Mouse (Mus musculus): ENCODE measurements around the gene Coro1b. TPM values are rescaled to one million over a fixed set of nuclear protein-coding genes. Genes with fewer than 3 reads are reported as not detected.
A peak's percentile ranks its signal among the peaks of the same experiment; 100 is the strongest.
"Not testable (repeated sequence)": the region's sequence is repeated elsewhere in the genome, so short reads cannot be mapped to it uniquely, and the experiment has no call there.

The Coro1b gene
- polyA plus RNA-seq, 1 experiment from 2014 or later, result 124 TPM

DNA sequence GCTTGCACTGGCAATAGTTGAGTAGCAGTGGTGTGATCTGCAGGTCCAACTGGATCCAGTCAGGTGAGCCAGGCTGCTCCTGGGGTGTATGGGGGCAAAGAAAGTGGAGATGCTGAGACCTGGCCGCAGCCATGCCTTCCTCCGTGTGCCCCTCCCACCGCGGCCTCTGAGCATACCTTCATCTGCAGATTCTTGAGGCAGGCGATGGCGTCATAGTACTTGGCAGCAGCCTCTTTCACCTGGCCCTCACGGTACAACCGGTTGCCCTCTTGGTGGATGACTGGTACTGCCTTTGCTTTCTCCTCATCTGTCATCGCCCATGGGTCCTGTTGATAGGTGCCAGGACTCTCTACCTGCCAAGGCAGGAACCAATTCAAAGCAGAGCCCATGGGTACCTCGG lies 33.3 kb upstream of the Coro1b start:
- no peak for ATAC-seq (ENCODE audit: insufficient number of reproducible peaks, low FRiP score, low TSS enrichment, low read depth)
- H3K27ac ChIP-seq (replicated peaks; ENCODE audit: low read depth, low read length), result no peak overlapping the region
- peaks cover 12% of the 10 kb centered on the region for H3K4me1 ChIP-seq (ENCODE audit: control insufficient read depth, insufficient read depth, low read length)
- no peaks in the 10 kb centered on the region for H3K9me3 ChIP-seq (ENCODE audit: control insufficient read depth, low read length)
- DNase-seq (ENCODE audit: low spot score), result no peak
- H3K4me3 ChIP-seq (ENCODE audit: low read depth, low read length), result no peak overlapping the region
- H3K9ac ChIP-seq (ENCODE audit: low read length), result no peak overlapping the region
- 92% methylated on average over 10 of the region's 10 CpGs for WGBS
- no peak overlapping the region for H3K4me2 ChIP-seq (ENCODE audit: low read depth, severe bottlenecking)
- H3K27me3 ChIP-seq (ENCODE audit: control insufficient read depth, insufficient read depth, low read length), result no peaks in the 10 kb centered on the region
- peaks cover 17% of the 10 kb centered on the region; the same call in 1 of the 2 replicates for H3K36me3 ChIP-seq (ENCODE audit: control insufficient read depth, insufficient read depth, low read length)

DNA sequence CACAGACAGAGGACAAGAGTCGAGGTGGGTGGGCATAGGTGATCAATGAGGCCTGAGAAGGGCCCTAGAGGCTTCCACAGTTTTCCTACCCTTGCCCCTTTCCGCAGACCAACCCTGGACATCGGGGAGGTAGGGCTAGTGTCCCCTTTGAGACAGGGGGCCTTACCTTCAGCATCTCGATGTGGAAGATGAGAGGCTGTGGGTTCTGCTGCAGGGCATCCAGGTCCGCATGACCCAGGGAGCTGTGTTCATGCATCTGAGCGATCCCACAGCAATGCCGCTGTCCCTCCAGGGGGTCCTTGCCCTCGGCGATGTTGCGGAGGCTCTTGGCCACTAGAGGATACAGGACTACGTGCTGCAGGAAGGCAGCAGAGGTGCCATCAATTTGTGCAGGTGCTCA lies 32.6 kb upstream of the Coro1b start:
- Histone ChIP-seq H3K27me3 (ENCODE audit: control insufficient read depth, insufficient read depth, low read length) (no peaks in the 10 kb centered on the region), H3K4me1 (ENCODE audit: control insufficient read depth, insufficient read depth, low read length) (peaks cover 15% of the 10 kb centered on the region), H3K4me2 (ENCODE audit: low read depth, severe bottlenecking) (no peak overlapping the region), H3K9ac (ENCODE audit: low read length) (no peak overlapping the region), H3K9me3 (ENCODE audit: control insufficient read depth, low read length) (no peaks in the 10 kb centered on the region), H3K36me3 (ENCODE audit: control insufficient read depth, insufficient read depth, low read length) (peaks cover 17% of the 10 kb centered on the region; the same call in 1 of the 2 replicates), H3K27ac (replicated peaks; ENCODE audit: low read depth, low read length) (no peak overlapping the region), H3K4me3 (ENCODE audit: low read depth, low read length) (no peak overlapping the region)
- WGBS, result 89% methylated on average over 11 of the region's 11 CpGs
- ATAC-seq (ENCODE audit: insufficient number of reproducible peaks, low FRiP score, low TSS enrichment, low read depth), result no peak
- no peak for DNase-seq (ENCODE audit: low spot score)

DNA sequence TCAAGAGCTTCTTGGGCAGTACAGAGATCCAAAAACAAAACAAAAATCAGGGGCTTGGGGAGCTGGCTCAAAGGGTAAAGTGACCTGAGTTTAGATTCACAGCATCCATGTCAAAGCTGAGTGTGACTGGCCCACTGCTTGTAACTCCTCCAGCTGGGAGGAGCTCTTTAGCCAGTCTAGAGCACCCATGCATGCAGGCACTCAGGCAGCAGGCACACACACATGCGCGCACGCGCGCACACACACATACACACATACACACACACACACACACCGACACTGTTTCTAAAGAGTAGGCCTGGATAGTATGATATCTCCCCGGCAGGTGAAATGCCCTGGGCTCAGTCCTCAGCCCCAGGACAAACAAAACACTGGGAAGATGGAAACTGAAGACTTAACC lies 31.4 kb upstream of the Coro1b start:
- no peaks in the 10 kb centered on the region for H3K27me3 ChIP-seq (ENCODE audit: control insufficient read depth, insufficient read depth, low read length)
- H3K9me3 ChIP-seq (ENCODE audit: control insufficient read depth, low read length), result no peaks in the 10 kb centered on the region
- H3K4me1 ChIP-seq (ENCODE audit: control insufficient read depth, insufficient read depth, low read length), result peaks cover 17% of the 10 kb centered on the region
- H3K9ac ChIP-seq (ENCODE audit: low read length), result no peak overlapping the region
- no peak overlapping the region for H3K4me3 ChIP-seq (ENCODE audit: low read depth, low read length)
- no peak overlapping the region for H3K27ac ChIP-seq (replicated peaks; ENCODE audit: low read depth, low read length)
- no peak overlapping the region for H3K4me2 ChIP-seq (ENCODE audit: low read depth, severe bottlenecking)
- 98% methylated on average over 7 of the region's 7 CpGs for WGBS
- peaks cover 17% of the 10 kb centered on the region; the same call in 1 of the 2 replicates for H3K36me3 ChIP-seq (ENCODE audit: control insufficient read depth, insufficient read depth, low read length)
- ATAC-seq (ENCODE audit: insufficient number of reproducible peaks, low FRiP score, low TSS enrichment, low read depth) (no peak), DNase-seq (ENCODE audit: low spot score) (no peak)

DNA sequence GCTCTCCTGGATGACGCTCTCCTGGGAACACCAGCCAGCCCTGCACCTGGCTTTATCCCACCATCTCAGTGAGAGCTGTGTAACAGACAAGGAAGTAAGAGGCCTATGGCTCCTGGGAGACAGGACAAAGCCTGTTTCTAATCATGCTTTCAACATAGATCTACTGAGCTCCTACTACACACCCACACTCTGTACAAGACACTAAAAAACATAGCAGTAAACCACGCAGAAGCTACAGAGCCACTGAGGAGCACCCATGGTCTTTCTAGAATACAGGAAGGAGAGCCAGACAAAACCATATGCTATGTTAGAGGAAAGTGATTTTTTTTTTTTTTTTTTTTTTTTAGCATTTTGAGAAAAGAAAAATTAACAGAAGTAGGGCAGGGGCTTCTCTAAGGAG lies 30.1 kb upstream of the Coro1b start:
- Histone ChIP-seq H3K9ac (ENCODE audit: low read length) (no peak overlapping the region), H3K27ac (replicated peaks; ENCODE audit: low read depth, low read length) (no peak overlapping the region), H3K4me3 (ENCODE audit: low read depth, low read length) (no peak overlapping the region), H3K27me3 (ENCODE audit: control insufficient read depth, insufficient read depth, low read length) (no peaks in the 10 kb centered on the region), H3K4me2 (ENCODE audit: low read depth, severe bottlenecking) (no peak overlapping the region), H3K9me3 (ENCODE audit: control insufficient read depth, low read length) (no peaks in the 10 kb centered on the region), H3K4me1 (ENCODE audit: control insufficient read depth, insufficient read depth, low read length) (peaks cover 15% of the 10 kb centered on the region), H3K36me3 (ENCODE audit: control insufficient read depth, insufficient read depth, low read length) (peaks cover 11% of the 10 kb centered on the region; the same call in 1 of the 2 replicates)
- ATAC-seq (ENCODE audit: insufficient number of reproducible peaks, low FRiP score, low TSS enrichment, low read depth) (no peak), DNase-seq (ENCODE audit: low spot score) (no peak)
- 93% methylated on average over 2 of the region's 2 CpGs for WGBS

GRCm38 (mm10) chr19:4119716-4120487 lies 28.5 kb upstream of the Coro1b start:
- Histone ChIP-seq H3K4me2 (ENCODE audit: low read depth, severe bottlenecking) (no peak overlapping the region), H3K9ac (ENCODE audit: low read length) (no peak overlapping the region), H3K27me3 (ENCODE audit: control insufficient read depth, insufficient read depth, low read length) (no peaks in the 10 kb centered on the region), H3K4me1 (ENCODE audit: control insufficient read depth, insufficient read depth, low read length) (0 out of 2 replicates have a peak, but pooled peaks cover 8% of the 10 kb centered on the region), H3K27ac (replicated peaks; ENCODE audit: low read depth, low read length) (no peak overlapping the region), H3K9me3 (ENCODE audit: control insufficient read depth, low read length) (no peaks in the 10 kb centered on the region), H3K4me3 (ENCODE audit: low read depth, low read length) (no peak overlapping the region), H3K36me3 (ENCODE audit: control insufficient read depth, insufficient read depth, low read length) (peaks cover 5% of the 10 kb centered on the region; the same call in 1 of the 2 replicates)
- ATAC-seq (ENCODE audit: insufficient number of reproducible peaks, low FRiP score, low TSS enrichment, low read depth) (no peak), DNase-seq (ENCODE audit: low spot score) (no peak)
- WGBS, result 94% methylated on average over 6 of the region's 6 CpGs

- DNase-seq (ENCODE audit: low spot score), result no peak
- Histone ChIP-seq H3K4me1 (ENCODE audit: control insufficient read depth, insufficient read depth, low read length) (0 out of 2 replicates have a peak, but pooled peaks cover 8% of the 10 kb centered on the region), H3K9ac (ENCODE audit: low read length) (no peak overlapping the region), H3K36me3 (ENCODE audit: control insufficient read depth, insufficient read depth, low read length) (0 out of 2 replicates have a peak, but pooled peaks cover 2% of the 10 kb centered on the region), H3K9me3 (ENCODE audit: control insufficient read depth, low read length) (no peaks in the 10 kb centered on the region), H3K27me3 (ENCODE audit: control insufficient read depth, insufficient read depth, low read length) (no peaks in the 10 kb centered on the region), H3K27ac (replicated peaks; ENCODE audit: low read depth, low read length) (no peak overlapping the region), H3K4me2 (ENCODE audit: low read depth, severe bottlenecking) (peak overlapping the region; percentile 43), H3K4me3 (ENCODE audit: low read depth, low read length) (no peak overlapping the region)
- 96% methylated on average over 2 of the region's 2 CpGs for WGBS
- ATAC-seq (ENCODE audit: insufficient number of reproducible peaks, low FRiP score, low TSS enrichment, low read depth), result no peak
Measured at GRCm38 (mm10) chr19:4120496-4120895, 27.9 kb upstream of the Coro1b start.

DNA sequence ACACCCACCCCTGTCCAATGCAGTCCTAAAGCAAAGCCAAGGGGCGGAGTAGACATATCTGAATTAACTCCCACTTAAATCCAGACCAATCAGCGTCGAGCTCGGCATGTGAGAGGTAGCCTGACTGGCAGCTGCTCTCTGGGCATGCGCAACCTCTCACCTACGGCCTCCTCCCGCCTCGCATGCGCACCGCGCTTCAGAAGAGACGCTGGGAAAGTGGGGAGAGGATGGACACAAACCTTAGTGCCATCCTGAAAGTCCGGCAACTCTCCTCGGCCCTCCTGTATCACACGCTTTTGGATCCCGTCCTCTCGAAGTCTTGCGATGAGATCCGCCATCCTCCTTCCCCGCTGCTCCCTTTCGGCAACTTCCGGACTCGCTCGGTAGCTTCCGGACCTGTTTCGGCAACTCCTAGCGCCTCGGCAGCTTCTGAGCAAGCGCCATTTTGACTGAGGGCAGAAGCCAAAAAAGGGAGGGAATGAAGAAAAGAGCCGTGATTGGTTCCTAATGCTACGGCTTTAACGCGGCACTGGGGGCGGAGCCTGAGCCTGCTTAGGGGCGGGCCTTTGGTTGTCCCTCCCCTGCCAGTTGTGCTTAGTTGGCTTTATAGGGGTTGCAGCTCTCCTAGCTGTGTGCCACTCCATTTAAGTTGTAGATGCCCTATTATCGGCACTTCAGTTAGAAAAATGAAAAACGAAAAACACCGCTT lies 27.2 kb upstream of the Coro1b start:
- peak overlapping the region; percentile 43 for H3K4me2 ChIP-seq (ENCODE audit: low read depth, severe bottlenecking)
- peak overlapping the region; percentile 49 for H3K27ac ChIP-seq (replicated peaks; ENCODE audit: low read depth, low read length)
- 0 out of 2 replicates have a peak, but pooled peaks cover 2% of the 10 kb centered on the region for H3K36me3 ChIP-seq (ENCODE audit: control insufficient read depth, insufficient read depth, low read length)
- no peaks in the 10 kb centered on the region for H3K27me3 ChIP-seq (ENCODE audit: control insufficient read depth, insufficient read depth, low read length)
- H3K4me3 ChIP-seq (ENCODE audit: low read depth, low read length), result peak overlapping the region; percentile 36
- peak overlapping the region; percentile 69 for H3K9ac ChIP-seq (ENCODE audit: low read length)
- ATAC-seq (ENCODE audit: insufficient number of reproducible peaks, low FRiP score, low TSS enrichment, low read depth) (peak; percentile 81), DNase-seq (ENCODE audit: low spot score) (peak; percentile 98)
- 0 out of 2 replicates have a peak, but pooled peaks cover 8% of the 10 kb centered on the region for H3K4me1 ChIP-seq (ENCODE audit: control insufficient read depth, insufficient read depth, low read length)
- no peaks in the 10 kb centered on the region for H3K9me3 ChIP-seq (ENCODE audit: control insufficient read depth, low read length)
- 3% methylated on average over 38 of the region's 38 CpGs for WGBS

DNA sequence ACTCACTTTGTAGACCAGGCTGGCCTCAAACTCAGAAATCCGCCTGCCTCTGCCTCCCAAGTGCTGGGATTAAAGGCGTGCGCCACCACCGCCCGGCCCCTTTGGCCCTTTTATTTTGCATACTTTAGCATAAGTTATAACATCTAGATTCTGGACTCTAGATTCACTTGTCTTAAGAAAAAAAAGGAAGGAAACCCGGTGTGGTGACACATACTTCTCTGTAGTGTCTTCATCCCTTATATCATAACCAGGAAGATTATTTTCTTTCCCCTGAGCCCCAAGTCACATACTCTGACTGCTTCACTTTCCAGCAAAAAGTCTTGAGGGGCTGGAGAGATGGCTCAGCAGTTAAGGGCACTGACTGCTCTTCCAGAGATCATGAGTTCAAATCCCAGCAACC lies 26.5 kb upstream of the Coro1b start:
- ATAC-seq (ENCODE audit: insufficient number of reproducible peaks, low FRiP score, low TSS enrichment, low read depth); H3K9me3 ChIP-seq (ENCODE audit: control insufficient read depth, low read length); DNase-seq (ENCODE audit: low spot score); H3K27me3 ChIP-seq (ENCODE audit: control insufficient read depth, insufficient read depth, low read length); H3K36me3 ChIP-seq (ENCODE audit: control insufficient read depth, insufficient read depth, low read length); H3K9ac ChIP-seq (ENCODE audit: low read length); H3K4me2 ChIP-seq (ENCODE audit: low read depth, severe bottlenecking); H3K4me3 ChIP-seq (ENCODE audit: low read depth, low read length); H3K27ac ChIP-seq (replicated peaks; ENCODE audit: low read depth, low read length): not testable (repeated sequence)
- H3K4me1 ChIP-seq (ENCODE audit: control insufficient read depth, insufficient read depth, low read length), result peaks cover 14% of the 10 kb centered on the region
- 67% methylated on average over 6 of the region's 6 CpGs for WGBS
